Mouse (Mus musculus) kidney, adult 2 months (tissue): ENCODE measurements around the gene Fus. TPM values are rescaled to one million over a fixed set of nuclear protein-coding genes. Genes with fewer than 3 reads are reported as not detected.
"Not testable (repeated sequence)": the region's sequence is repeated elsewhere in the genome, so short reads cannot be mapped to it uniquely, and the experiment has no call there.

Experiments
- DNase-seq: peaks from one replicate; pipeline ENCODE4 v3.0.0; 2021
- H3K27ac ChIP-seq: fragments of 200-500 bp; 2 replicates; pipeline ENCODE4 v1.5.1; 2012; ENCODE audit warnings: low read depth, low read length, control low read depth, inconsistent platforms; ENCODE audit not compliant: insufficient read depth
- H3K27me3 ChIP-seq: fragments of 200-500 bp; replicated peaks from 2 replicates; pipeline ENCODE4 v1.6.1; 2012; ENCODE audit warnings: mild to moderate bottlenecking, moderate library complexity, low read length, inconsistent platforms; ENCODE audit not compliant: control insufficient read depth, insufficient read depth
- H3K36me3 ChIP-seq: fragments of 200-500 bp; 2 replicates; pipeline ENCODE4 v1.6.1; 2012; ENCODE audit warnings: mild to moderate bottlenecking, moderate library complexity, low read length, inconsistent platforms; ENCODE audit not compliant: control insufficient read depth, insufficient read depth
- H3K4me1 ChIP-seq: fragments of 200-500 bp; 2 replicates; pipeline ENCODE4 v1.6.1; 2011; ENCODE audit warnings: low read length; ENCODE audit not compliant: control insufficient read depth, insufficient read depth
- H3K4me3 ChIP-seq: fragments of 200-500 bp; 2 replicates; pipeline ENCODE4 v1.5.1; 2011; ENCODE audit warnings: mild to moderate bottlenecking, low read depth, low read length, control low read depth; ENCODE audit not compliant: insufficient read depth
- CTCF ChIP-seq: fragments of 200-500 bp; conservative IDR thresholded peaks from 2 replicates; pipeline ENCODE4 v1.5.1; 2011; ENCODE audit warnings: low read depth, mild to moderate bottlenecking, control low read depth, low read length, moderate library complexity, mixed read lengths; ENCODE audit not compliant: insufficient read depth, insufficient read length
- POLR2A ChIP-seq: fragments of 200-500 bp; IDR thresholded peaks from one replicate; pipeline ENCODE4 v1.6.1; 2011; ENCODE audit warnings: low read depth, low read length, control low read depth
- WGBS: fragments of 180-500 bp; shearing (Covaris S2); methylation state at CpG from one replicate; pipeline ENCODE4 v1.1.7; 2018; 5-methylcytosine and 5-hydroxymethylcytosine counted together
- polyA plus RNA-seq: library from polyadenylated mRNA; depleted of rRNA; stranded (reverse); fragments of >200 nt; gene quantifications from 2 replicates; pipeline ENCODE4 v1.2.3, GENCODE M21; 2012

Gene Fus
- polyA plus RNA-seq, 1 experiment = 196 TPM

GRCm38 (mm10) chr7:127931351-127932135, 35.7 kb upstream of the Fus start:
- Histone ChIP-seq H3K27me3 (no peaks in the 10 kb centered on the region), H3K4me3 (no peak overlapping the region), H3K36me3 (peaks cover 4% of the 10 kb centered on the region; the same call in 1 of the 2 replicates), H3K4me1 (peaks cover 51% of the 10 kb centered on the region), H3K27ac (peak overlapping the region; percentile 58)
- peak; percentile 86 for DNase-seq
- WGBS = 22% methylated on average over 13 of the region's 13 CpGs
- TF ChIP-seq POLR2A = no peak
- no peak for TF ChIP-seq CTCF

GRCm38 (mm10) chr7:127932273-127933031, 34.8 kb upstream of the Fus start:
- Histone ChIP-seq H3K36me3 (no peaks in the 10 kb centered on the region; the same call in 1 of the 2 replicates), H3K27ac (peak overlapping the region; percentile 58), H3K4me3 (no peak overlapping the region), H3K27me3 (no peaks in the 10 kb centered on the region), H3K4me1 (peaks cover 43% of the 10 kb centered on the region)
- no peak for TF ChIP-seq POLR2A
- TF ChIP-seq CTCF = no peak
- DNase-seq = peak; percentile 70
- 24% methylated on average over 13 of the region's 13 CpGs for WGBS

GRCm38 (mm10) chr7:127934075-127934474, 33.2 kb upstream of the Fus start:
- WGBS = 77% methylated on average over 5 of the region's 5 CpGs
- Histone ChIP-seq H3K36me3 (no peaks in the 10 kb centered on the region), H3K27ac (no peak overlapping the region), H3K4me3 (no peak overlapping the region), H3K27me3 (no peaks in the 10 kb centered on the region), H3K4me1 (peaks cover 42% of the 10 kb centered on the region)
- TF ChIP-seq CTCF (no peak), POLR2A (no peak)
- DNase-seq = no peak

- no peaks in the 10 kb centered on the region for H3K36me3 ChIP-seq
- TF ChIP-seq CTCF = peak; percentile 89
- peak; percentile 20 for TF ChIP-seq POLR2A
- 0 out of 2 replicates have a peak overlapping the region, but pooled peaks have one; percentile 6 for H3K27ac ChIP-seq
- peak overlapping the region; percentile 75 for H3K4me3 ChIP-seq
- peak; percentile 98 for DNase-seq
- 6% methylated on average over 32 of the region's 32 CpGs for WGBS
- no peaks in the 10 kb centered on the region for H3K27me3 ChIP-seq
- peaks cover 41% of the 10 kb centered on the region for H3K4me1 ChIP-seq
Measured at GRCm38 (mm10) chr7:127935028-127935722, 32.1 kb upstream of the Fus start.

- Histone ChIP-seq H3K27ac (peak overlapping the region; percentile 6; the same call in 1 of the 2 replicates), H3K4me3 (peak overlapping the region; percentile 75), H3K27me3 (no peaks in the 10 kb centered on the region), H3K36me3 (no peaks in the 10 kb centered on the region), H3K4me1 (peaks cover 36% of the 10 kb centered on the region)
- no peak for DNase-seq
- TF ChIP-seq POLR2A = no peak
- no peak for TF ChIP-seq CTCF
- WGBS = under 1% methylated on average over 38 of the region's 38 CpGs
Measured at GRCm38 (mm10) chr7:127935748-127936159, 31.5 kb upstream of the Fus start.

- Histone ChIP-seq H3K36me3 (no peaks in the 10 kb centered on the region), H3K4me1 (peaks cover 33% of the 10 kb centered on the region), H3K4me3 (peak overlapping the region; percentile 75), H3K27me3 (no peaks in the 10 kb centered on the region), H3K27ac (no peak overlapping the region)
- DNase-seq = no peak
- 65% methylated on average over 18 of the region's 18 CpGs for WGBS
- TF ChIP-seq POLR2A = no peak
- no peak for TF ChIP-seq CTCF
Measured at GRCm38 (mm10) chr7:127936216-127936884, 30.9 kb upstream of the Fus start.

GRCm38 (mm10) chr7:127942097-127942496, 25.2 kb upstream of the Fus start:
- DNase-seq, H3K27ac ChIP-seq, H3K4me3 ChIP-seq, H3K36me3 ChIP-seq, H3K27me3 ChIP-seq, H3K4me1 ChIP-seq: not testable (repeated sequence)
- 46% methylated on average over 2 of the region's 2 CpGs for WGBS
